Mouse (Mus musculus) lung, adult 2 months (tissue): ENCODE measurements around the gene Ermard.

ENCODE experiments used
- CTCF ChIP-seq: fragments of 200-500 bp; IDR thresholded peaks from 2 replicates; pipeline ENCODE4 v1.5.1; 2011; ENCODE audit warnings: mild to moderate bottlenecking, low read length, control low read depth; ENCODE audit not compliant: insufficient read depth
- POLR2A ChIP-seq: fragments of 200-500 bp; IDR thresholded peaks from 2 replicates; pipeline ENCODE4 v1.6.1; 2011; ENCODE audit warnings: low read depth, mild to moderate bottlenecking, control low read depth, low read length, borderline replicate concordance; ENCODE audit errors: extremely low read depth

DNA sequence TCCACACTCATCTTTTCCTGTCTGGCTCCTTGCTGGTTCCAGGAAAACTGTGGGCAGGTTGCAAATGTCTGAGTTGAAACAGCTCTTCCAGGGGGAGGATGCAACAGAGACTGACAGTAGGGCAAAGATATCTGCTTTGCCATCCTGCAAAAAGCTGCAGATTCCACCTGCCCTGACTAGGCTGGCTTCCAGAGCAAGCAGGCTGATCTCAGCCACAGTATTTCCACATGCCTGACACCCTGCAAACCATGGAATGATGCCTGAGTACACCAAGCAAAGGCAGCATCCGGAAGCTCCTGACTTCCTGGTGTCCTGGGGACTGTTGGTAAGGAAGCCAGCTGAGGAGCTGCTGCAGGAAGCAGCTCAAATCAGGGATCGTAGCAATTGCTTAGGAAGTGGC is 28.1 kb downstream of the Ermard start:
- TF ChIP-seq CTCF = no peak
- no peak for TF ChIP-seq POLR2A
